Mouse (Mus musculus) ES-Bruce4 (cell line): ENCODE data around the gene Ccdc57.

Source experiments
- CTCF ChIP-seq: IDR thresholded peaks from one replicate; pipeline ENCODE4 v1.8.1; 2011; ENCODE audit warnings: low read depth, low read length
- POLR2A ChIP-seq: IDR thresholded peaks from one replicate; pipeline ENCODE4 v1.8.1; 2011; ENCODE audit warnings: low read length; ENCODE audit not compliant: insufficient read depth

GRCm38 (mm10) chr11:120951237-120951636 is 18.6 kb upstream of the Ccdc57 start:
- TF ChIP-seq CTCF (no peak), POLR2A (no peak)
